Mouse (Mus musculus) hindbrain, embryonic 10.5 days (tissue): Measurements from ENCODE around the gene Chrna7. TPM values are rescaled to one million over a fixed set of nuclear protein-coding genes. Genes with fewer than 3 reads are reported as not detected.

Experiments
- DNase-seq: peaks from one replicate; pipeline ENCODE4 v3.0.0-alpha.2; 2017; ENCODE audit warnings: low spot score
- H3K27ac ChIP-seq: fragments of 300-500 bp; sonication (generic); 2 replicates; pipeline ENCODE4 v1.5.1; 2016; ENCODE audit warnings: mild to moderate bottlenecking, moderate library complexity
- H3K27me3 ChIP-seq: fragments of 300-500 bp; sonication (generic); 2 replicates; pipeline ENCODE4 v1.6.1; 2016; ENCODE audit warnings: mild to moderate bottlenecking; ENCODE audit not compliant: poor library complexity, insufficient read depth, severe bottlenecking
- H3K36me3 ChIP-seq: fragments of 300-500 bp; sonication (generic); 2 replicates; pipeline ENCODE4 v1.6.1; 2016; ENCODE audit warnings: mild to moderate bottlenecking, moderate library complexity
- H3K4me1 ChIP-seq: fragments of 300-500 bp; sonication (generic); replicated peaks from 2 replicates; pipeline ENCODE4 v1.6.1; 2016; ENCODE audit warnings: mild to moderate bottlenecking
- H3K4me3 ChIP-seq: fragments of 300-500 bp; sonication (generic); 2 replicates; pipeline ENCODE4 v1.5.1; 2016; ENCODE audit warnings: mild to moderate bottlenecking, moderate library complexity
- H3K9me3 ChIP-seq: fragments of 300-500 bp; sonication (generic); 2 replicates; pipeline ENCODE4 v1.6.1; 2016; ENCODE audit warnings: mild to moderate bottlenecking, moderate library complexity
- WGBS: fragments of 180-500 bp; shearing (Covaris S2); methylation state at CpG from one replicate; pipeline ENCODE4 v1.1.7; 2016; 5-methylcytosine and 5-hydroxymethylcytosine counted together
- polyA plus RNA-seq: library from polyadenylated mRNA; unstranded; fragments of >200 nt; fragmentation: Nextera tagmentation; extraction: Ambion mirVana; gene quantifications from 2 replicates; pipeline ENCODE4 v1.2.1, GENCODE M21; 2016

Gene Chrna7
- polyA plus RNA-seq, result 6.2 and 6.5 TPM in 2 replicates

DNA sequence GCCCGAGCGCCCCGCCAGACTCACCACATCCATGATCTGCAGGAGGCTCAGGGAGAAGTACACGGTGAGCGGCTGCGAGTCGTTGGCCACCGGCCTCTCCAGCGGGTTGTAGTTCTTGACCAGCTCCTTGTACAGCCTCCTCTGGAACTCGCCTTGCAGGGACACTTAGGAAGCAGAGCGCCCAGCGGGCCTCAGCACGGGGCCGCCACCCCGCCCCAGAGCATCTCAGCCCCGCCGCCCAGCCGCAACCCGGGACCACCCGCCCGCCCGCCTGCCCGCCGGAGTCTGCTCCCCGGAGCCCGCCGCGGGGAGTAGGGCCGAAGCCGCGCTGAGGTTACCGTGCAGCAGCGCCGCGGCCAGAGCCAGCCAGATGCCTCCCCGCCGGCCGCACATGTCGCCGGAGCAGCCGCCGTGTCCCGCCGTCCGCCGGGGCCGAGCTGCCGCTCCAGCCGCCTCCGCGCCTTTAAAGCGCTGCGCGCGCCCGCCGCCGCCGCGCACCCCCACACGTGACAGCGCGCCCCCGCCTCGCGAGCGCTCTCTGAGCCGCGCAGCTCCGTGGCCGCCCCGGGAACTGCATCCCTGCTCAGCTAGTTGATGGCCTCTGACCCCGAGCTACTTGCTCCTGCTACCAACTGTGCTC is at the start of gene Chrna7:
Chrna7 (minus strand) TSS at position 486 of the 640 bp plus-strand sequence.
- Histone ChIP-seq H3K9me3 (no peaks in the 10 kb centered on the region), H3K36me3 (no peaks in the 10 kb centered on the region), H3K27ac (peak within 1 kb of the TSS; percentile 93), H3K4me1 (peaks cover 15% of the 10 kb centered on the region), H3K27me3 (peaks cover 12% of the 10 kb centered on the region), H3K4me3 (peak within 1 kb of the TSS; percentile 87)
- DNase-seq, result peak; percentile 87
- under 1% methylated on average over 73 of the region's 73 CpGs for WGBS

DNA sequence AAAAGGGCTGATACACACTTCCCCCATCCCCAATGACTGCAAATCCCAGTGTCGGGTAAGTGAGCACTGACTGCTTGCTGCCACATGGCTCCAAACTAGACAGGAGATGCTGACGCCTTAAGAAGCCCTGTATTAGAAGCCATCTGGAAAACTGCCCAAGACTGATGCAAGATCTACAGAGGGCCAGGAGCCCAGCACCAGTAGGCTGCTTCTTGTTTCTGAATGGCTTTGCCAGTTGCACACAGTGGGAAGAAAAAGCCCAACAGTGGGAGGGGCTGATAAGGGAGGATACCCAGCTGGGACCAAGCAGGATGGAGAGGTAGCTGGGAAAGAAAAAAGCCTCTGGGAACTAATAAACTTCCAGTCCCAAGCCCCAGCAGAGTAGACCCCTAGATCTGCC is 37.0 kb upstream of the Chrna7 start:
- no peak overlapping the region for H3K4me3 ChIP-seq
- 0 out of 2 replicates have a peak, but pooled peaks cover 2% of the 10 kb centered on the region for H3K9me3 ChIP-seq
- WGBS, result 83% methylated on average over 2 of the region's 2 CpGs
- no peak overlapping the region for H3K27ac ChIP-seq
- no peaks in the 10 kb centered on the region for H3K27me3 ChIP-seq
- DNase-seq, result no peak
- H3K4me1 ChIP-seq, result no peaks in the 10 kb centered on the region
- H3K36me3 ChIP-seq, result no peaks in the 10 kb centered on the region

- 78% methylated on average over 3 of the region's 3 CpGs for WGBS
- DNase-seq, result no peak
- no peaks in the 10 kb centered on the region for H3K27me3 ChIP-seq
- H3K9me3 ChIP-seq, result no peaks in the 10 kb centered on the region
- no peaks in the 10 kb centered on the region for H3K4me1 ChIP-seq
- no peak overlapping the region for H3K27ac ChIP-seq
- H3K4me3 ChIP-seq, result no peak overlapping the region
- no peaks in the 10 kb centered on the region for H3K36me3 ChIP-seq
These were observed 25.6 kb upstream of the Chrna7 start for GRCm38 (mm10) chr7:63237852-63238516.

DNA sequence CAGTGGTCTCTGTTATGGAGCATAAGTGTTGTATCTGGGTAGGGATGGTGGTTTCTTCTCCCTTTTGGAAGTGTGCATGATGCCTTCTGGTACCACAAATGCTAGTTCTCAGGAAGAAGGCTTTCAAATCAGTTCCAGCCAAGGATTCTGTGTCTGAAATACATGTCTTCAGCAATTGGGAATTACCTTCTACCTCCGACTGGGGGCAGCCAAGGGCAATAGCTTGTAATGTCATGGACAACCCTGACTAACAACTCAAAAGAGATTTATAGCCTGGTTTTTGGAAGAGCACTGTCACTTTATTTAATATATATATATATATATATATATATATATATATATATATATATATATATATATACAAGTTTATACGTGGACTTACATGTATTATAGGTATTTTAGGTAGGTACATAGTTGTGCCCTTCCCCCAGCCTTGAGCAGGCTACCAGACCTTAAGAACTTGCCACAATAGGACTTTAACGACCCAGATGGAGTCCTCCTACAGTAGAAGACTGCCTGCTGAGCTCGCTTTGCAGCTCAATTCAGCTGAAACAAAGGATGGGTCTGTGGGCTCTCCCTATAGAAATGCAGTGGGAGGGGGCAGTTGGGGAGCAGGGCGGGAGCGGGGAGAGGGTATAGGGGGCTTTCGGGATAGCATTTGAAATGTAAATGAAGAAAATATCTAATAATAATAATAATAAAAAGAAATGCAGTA is 12.9 kb upstream of the Chrna7 start:
- DNase-seq, result no peak
- H3K9me3 ChIP-seq, result no peaks in the 10 kb centered on the region
- H3K36me3 ChIP-seq, result no peaks in the 10 kb centered on the region
- WGBS, result 21% methylated on average over 7 of the region's 7 CpGs
- no peaks in the 10 kb centered on the region for H3K4me1 ChIP-seq
- H3K27me3 ChIP-seq, result no peaks in the 10 kb centered on the region
- H3K27ac ChIP-seq, result no peak overlapping the region
- H3K4me3 ChIP-seq, result no peak overlapping the region

DNA sequence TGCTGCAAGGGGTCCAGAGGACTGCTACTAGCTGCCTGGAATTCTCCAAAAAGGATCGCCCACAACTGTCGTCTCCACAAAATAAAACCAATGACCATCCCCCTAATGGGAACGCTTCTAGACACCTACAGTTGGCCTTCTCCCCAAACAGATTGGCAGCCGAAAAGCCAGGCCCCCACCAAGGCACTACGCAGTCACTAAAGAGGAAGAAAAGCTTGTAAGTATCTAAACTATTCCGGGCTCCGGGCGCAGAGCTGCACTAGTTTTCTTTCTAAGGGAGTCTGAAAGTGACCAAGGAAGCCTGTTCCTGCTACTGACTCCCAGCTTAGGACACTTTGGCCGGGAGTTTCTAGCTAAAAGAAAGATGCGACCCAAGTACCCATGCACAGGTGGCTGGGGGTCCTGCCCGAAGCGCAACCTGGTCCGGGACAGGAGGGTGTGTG is 707 bp downstream of the Chrna7 start:
- peak overlapping the region; percentile 93 for H3K27ac ChIP-seq
- peaks cover 15% of the 10 kb centered on the region for H3K4me1 ChIP-seq
- no peaks in the 10 kb centered on the region for H3K9me3 ChIP-seq
- DNase-seq, result no peak
- H3K36me3 ChIP-seq, result no peaks in the 10 kb centered on the region
- peaks cover 12% of the 10 kb centered on the region for H3K27me3 ChIP-seq
- peak overlapping the region; percentile 87 for H3K4me3 ChIP-seq
- 2% methylated on average over 13 of the region's 13 CpGs for WGBS

- Histone ChIP-seq H3K4me3 (no peak overlapping the region), H3K27ac (no peak overlapping the region), H3K4me1 (peaks cover 15% of the 10 kb centered on the region), H3K27me3 (peaks cover 12% of the 10 kb centered on the region), H3K36me3 (no peaks in the 10 kb centered on the region), H3K9me3 (no peaks in the 10 kb centered on the region)
- DNase-seq, result no peak
- WGBS, result 32% methylated on average over 4 of the region's 4 CpGs
These were observed 2.9 kb downstream of the Chrna7 start for GRCm38 (mm10) chr7:63209501-63209900.

DNA sequence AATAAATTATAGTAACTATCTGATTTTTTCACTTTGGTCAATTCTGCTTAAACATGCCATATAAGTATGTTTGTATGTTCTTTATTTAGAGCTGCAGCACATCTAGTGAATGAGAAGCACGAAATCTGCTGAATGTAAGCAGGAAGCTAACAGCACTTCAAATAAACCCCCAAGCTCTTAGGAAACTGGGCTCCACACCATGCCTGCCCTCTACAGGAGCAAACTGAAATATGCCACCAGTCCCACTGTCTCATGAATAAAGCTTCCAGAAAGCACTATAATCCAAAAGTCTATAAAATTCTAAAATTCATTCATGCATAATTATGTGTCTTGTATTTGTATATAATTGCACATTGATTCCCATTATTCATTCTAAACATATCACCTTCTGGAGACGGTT is 5.2 kb downstream of the Chrna7 start:
- Histone ChIP-seq H3K27ac (no peak overlapping the region), H3K4me1 (peaks cover 14% of the 10 kb centered on the region), H3K27me3 (peaks cover 12% of the 10 kb centered on the region), H3K4me3 (no peak overlapping the region), H3K36me3 (no peaks in the 10 kb centered on the region), H3K9me3 (no peaks in the 10 kb centered on the region)
- no peak for DNase-seq
- 75% methylated on average over 2 of the region's 2 CpGs for WGBS

DNA sequence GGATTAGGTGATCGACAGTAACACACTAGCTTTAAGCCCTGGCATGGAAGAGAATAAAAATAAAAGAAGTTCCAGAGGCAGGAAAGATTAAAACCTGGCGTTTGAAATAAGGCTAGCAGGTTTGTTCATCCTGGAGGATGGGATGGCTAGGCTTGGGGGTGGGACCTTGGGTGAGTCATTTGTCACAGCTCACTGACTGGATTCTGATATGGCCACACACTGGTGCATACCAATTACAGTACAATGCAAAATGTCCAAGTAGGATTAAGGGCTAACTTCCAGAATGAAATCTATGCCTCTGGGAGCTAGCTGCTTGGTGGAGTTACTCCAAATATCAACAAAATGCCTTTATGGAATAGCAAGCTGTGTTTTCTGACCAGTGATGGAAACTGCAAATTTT is 16.8 kb downstream of the Chrna7 start:
- Histone ChIP-seq H3K9me3 (no peaks in the 10 kb centered on the region), H3K36me3 (peaks cover 6% of the 10 kb centered on the region; the same call in 1 of the 2 replicates), H3K4me3 (no peak overlapping the region), H3K4me1 (0 out of 2 replicates have a peak, but pooled peaks cover 2% of the 10 kb centered on the region), H3K27ac (no peak overlapping the region), H3K27me3 (no peaks in the 10 kb centered on the region)
- WGBS, result 77% methylated on average over 2 of the region's 2 CpGs
- DNase-seq, result no peak

- WGBS, result 81% methylated on average over 13 of the region's 13 CpGs
- H3K36me3 ChIP-seq, result no peaks in the 10 kb centered on the region
- no peaks in the 10 kb centered on the region for H3K27me3 ChIP-seq
- H3K27ac ChIP-seq, result peak overlapping the region; percentile 71
- no peaks in the 10 kb centered on the region for H3K9me3 ChIP-seq
- no peak for DNase-seq
- peaks cover 10% of the 10 kb centered on the region; the same call in 1 of the 2 replicates for H3K4me1 ChIP-seq
- H3K4me3 ChIP-seq, result no peak overlapping the region
These were observed 22.5 kb downstream of the Chrna7 start for GRCm38 (mm10) chr7:63189647-63190534.

GRCm38 (mm10) chr7:63170063-63170787 is 42.1 kb downstream of the Chrna7 start:
- Histone ChIP-seq H3K4me3 (no peak overlapping the region), H3K27ac (no peak overlapping the region), H3K36me3 (no peaks in the 10 kb centered on the region), H3K27me3 (no peaks in the 10 kb centered on the region), H3K9me3 (no peaks in the 10 kb centered on the region), H3K4me1 (no peaks in the 10 kb centered on the region)
- WGBS, result 83% methylated on average over 3 of the region's 3 CpGs
- DNase-seq, result no peak

- DNase-seq, result no peak
- WGBS, result 91% methylated on average over 3 of the region's 3 CpGs
- no peak overlapping the region for H3K27ac ChIP-seq
- no peaks in the 10 kb centered on the region for H3K36me3 ChIP-seq
- no peaks in the 10 kb centered on the region for H3K9me3 ChIP-seq
- H3K4me3 ChIP-seq, result no peak overlapping the region
- H3K27me3 ChIP-seq, result no peaks in the 10 kb centered on the region
- no peaks in the 10 kb centered on the region for H3K4me1 ChIP-seq
These were observed 47.8 kb downstream of the Chrna7 start for GRCm38 (mm10) chr7:63164617-63165016.
